Mouse (Mus musculus) adrenal gland, postnatal 25 days (tissue): ENCODE measurements around the gene Pcbp2. TPM values are rescaled to one million over a fixed set of nuclear protein-coding genes. Genes with fewer than 3 reads are reported as not detected.
A peak's percentile ranks its signal among the peaks of the same experiment; 100 is the strongest.

Experiments used
- DNase-seq: peaks from one replicate; pipeline ENCODE4 v3.0.0; 2021; ENCODE audit warnings: mixed read lengths
- total RNA-seq: library from RNA; stranded (reverse); gene quantifications from 2 replicates; pipeline ENCODE4 v1.2.3, GENCODE M21; 2021

Pcbp2 gene
- total RNA-seq, 1 experiment from 2014 or later, result 747 TPM

GRCm38 (mm10) chr15:102506864-102507263, 36.5 kb downstream of the Pcbp2 start:
- no peak for DNase-seq

- DNase-seq, result no peak
Measured at GRCm38 (mm10) chr15:102507561-102507960, 37.2 kb downstream of the Pcbp2 start.

GRCm38 (mm10) chr15:102508336-102508735, 38.0 kb downstream of the Pcbp2 start:
- no peak for DNase-seq

GRCm38 (mm10) chr15:102510110-102510509, 39.8 kb downstream of the Pcbp2 start:
- no peak for DNase-seq

- DNase-seq, result peak; percentile 90
Measured at GRCm38 (mm10) chr15:102510590-102511284, 40.4 kb downstream of the Pcbp2 start.

GRCm38 (mm10) chr15:102511285-102511833, 41.0 kb downstream of the Pcbp2 start:
- DNase-seq, result no peak

GRCm38 (mm10) chr15:102512010-102512409, 41.7 kb downstream of the Pcbp2 start:
- DNase-seq, result no peak

- no peak for DNase-seq
Measured at GRCm38 (mm10) chr15:102512471-102512870, 42.1 kb downstream of the Pcbp2 start.

GRCm38 (mm10) chr15:102513004-102513403, 42.7 kb downstream of the Pcbp2 start:
- no peak for DNase-seq

- DNase-seq, result no peak
Measured at GRCm38 (mm10) chr15:102515261-102515660, 44.9 kb downstream of the Pcbp2 start.

GRCm38 (mm10) chr15:102515791-102516190, 45.5 kb downstream of the Pcbp2 start:
- DNase-seq, result no peak

- DNase-seq, result no peak
Measured at GRCm38 (mm10) chr15:102516293-102516692, 46.0 kb downstream of the Pcbp2 start.

- peak; percentile 79 for DNase-seq
Measured at GRCm38 (mm10) chr15:102516728-102517404, 46.5 kb downstream of the Pcbp2 start, which contains the start of gene Map3k12. Gene Map3k12 (minus strand): TSS chr15:102517064.

GRCm38 (mm10) chr15:102517631-102517975, 47.3 kb downstream of the Pcbp2 start:
- no peak for DNase-seq

- peak; percentile 99 for DNase-seq
Measured at GRCm38 (mm10) chr15:102517976-102518858, 47.9 kb downstream of the Pcbp2 start, which contains the start of gene Tarbp2. Gene Tarbp2 (plus strand): TSS chr15:102518192.

- DNase-seq, result no peak
Measured at GRCm38 (mm10) chr15:102518859-102519201, 48.5 kb downstream of the Pcbp2 start.

- no peak for DNase-seq
Measured at GRCm38 (mm10) chr15:102519211-102520141, 49.1 kb downstream of the Pcbp2 start.

GRCm38 (mm10) chr15:102520416-102520815, 50.1 kb downstream of the Pcbp2 start:
- DNase-seq, result no peak

- DNase-seq, result no peak
Measured at GRCm38 (mm10) chr15:102521480-102521879, 51.1 kb downstream of the Pcbp2 start.

- DNase-seq, result peak; percentile 71
Measured at GRCm38 (mm10) chr15:102524892-102525485, 54.6 kb downstream of the Pcbp2 start, which contains the start of gene Npff. Gene Npff (minus strand): TSS chr15:102524942.
